Mouse (Mus musculus) regulatory T cell (primary cell): ENCODE results near the gene Defb43.

Source experiments
- in situ Hi-C: fragments of 300-600 bp; cut with MboI, MseI; formaldehyde crosslinking; loops from one replicate; pipeline ENCODE4 v1.15.1; 2025; ENCODE audit warnings: high pct_unique_total_duplicates

Gene Defb43

DNA sequence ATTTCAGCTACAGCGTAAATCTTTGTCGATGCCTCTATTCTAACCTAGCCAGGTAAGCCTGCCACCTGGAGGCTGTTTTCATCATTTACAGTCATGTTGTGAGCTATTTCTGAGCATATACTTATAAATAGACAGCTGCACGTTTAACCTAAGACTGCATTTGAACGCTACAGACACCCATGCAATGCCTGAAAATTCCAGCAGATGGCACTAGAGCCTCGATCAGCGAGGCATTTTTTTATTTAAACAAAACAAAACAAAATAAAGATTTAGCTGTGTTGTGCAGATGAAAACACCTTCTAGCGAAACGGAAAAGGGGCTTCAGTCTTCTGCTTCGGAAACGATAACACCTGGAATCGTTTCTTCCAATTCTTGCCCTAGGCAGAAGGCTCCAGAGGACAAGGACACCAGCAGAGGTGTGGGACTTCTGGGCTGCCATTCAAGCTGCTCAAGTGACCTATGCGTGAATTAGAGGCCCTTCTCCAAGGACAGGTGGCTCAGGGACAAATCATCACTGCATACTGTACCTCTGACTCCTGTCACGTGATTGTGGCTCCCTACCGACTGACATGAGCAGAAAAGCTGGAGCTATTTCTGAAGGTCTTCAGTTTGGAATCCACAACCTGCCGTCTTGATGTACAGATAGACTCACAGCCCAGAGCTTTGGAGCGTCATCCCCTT, 55.2 kb downstream of the Defb43 start:
- in situ Hi-C loops, result loop anchor here (5.0 kb wide), 1 partner anchor 306 kb away; no protein-coding TSS in a partner anchor
